Mouse (Mus musculus): ENCODE data around the gene Epha1.

The Epha1 gene

GRCm38 (mm10) chr6:42310427-42311053 is 62.5 kb downstream of the Epha1 start:
- DNase-seq = no peak

- DNase-seq = no peak
Measured at GRCm38 (mm10) chr6:42309816-42310378, 63.2 kb downstream of the Epha1 start.
